Mouse (Mus musculus) MEL (cell line): Measurements from ENCODE around the gene Slc25a42. TPM values are rescaled to one million over a fixed set of nuclear protein-coding genes. Genes with fewer than 3 reads are reported as not detected.

ENCODE experiments used
- DNase-seq: peaks from one replicate; pipeline ENCODE4 v3.0.0; 2011; ENCODE audit warnings: low read depth, low spot score
- H3K27ac ChIP-seq: 2 replicates; pipeline ENCODE4 v1.5.1; 2012; ENCODE audit warnings: low read depth, mild to moderate bottlenecking, control low read depth, low read length, moderate library complexity; ENCODE audit not compliant: control insufficient read depth
- H3K27me3 ChIP-seq, 2 experiments: fragments of 150-350 bp in 1 of 2; sonication (generic) in 1 of 2; 2 replicates each; pipeline ENCODE4 v1.6.1; 2012; ENCODE audit warnings: low read length in 2 of 2, mild to moderate bottlenecking in 2 of 2, improper control_type of control experiment in 1 of 2, moderate library complexity in 1 of 2; ENCODE audit not compliant: insufficient read depth in 2 of 2, control insufficient read depth in 1 of 2
- H3K36me3 ChIP-seq, 2 experiments: 2 replicates each; pipeline ENCODE4 v1.6.1; 2012 to 2014; ENCODE audit warnings: low read length in 2 of 2, improper control_type of control experiment in 1 of 2, inconsistent platforms in 1 of 2, mild to moderate bottlenecking in 1 of 2; ENCODE audit not compliant: insufficient read depth in 2 of 2, control insufficient read depth in 1 of 2
- H3K4me1 ChIP-seq, 2 experiments: fragments of 150-350 bp in 1 of 2; sonication (generic) in 1 of 2; 2 replicates each; pipeline ENCODE4 v1.6.1; 2012; ENCODE audit warnings: low read length in 2 of 2, improper control_type of control experiment in 1 of 2, mild to moderate bottlenecking in 1 of 2; ENCODE audit not compliant: insufficient read depth in 2 of 2, control insufficient read depth in 1 of 2
- H3K4me3 ChIP-seq, 2 experiments: fragments of 150-350 bp in 1 of 2; sonication (generic) in 1 of 2; 2 replicates each; pipeline ENCODE4 v1.5.1; 2012; ENCODE audit warnings: low read depth in 2 of 2, low read length in 2 of 2, mild to moderate bottlenecking in 2 of 2, moderate library complexity in 2 of 2, control low read depth in 1 of 2, improper control_type of control experiment in 1 of 2; ENCODE audit not compliant: control insufficient read depth in 1 of 2, insufficient read depth in 1 of 2
- H3K79me2 ChIP-seq: 2 replicates; pipeline ENCODE4 v1.6.1; 2012; ENCODE audit warnings: mild to moderate bottlenecking, low read length, moderate library complexity; ENCODE audit not compliant: control insufficient read depth, poor library complexity, insufficient read depth
- H3K9ac ChIP-seq: 2 replicates; pipeline ENCODE4 v1.6.1; 2012; ENCODE audit warnings: low read depth, mild to moderate bottlenecking, control low read depth, low read length, moderate library complexity; ENCODE audit not compliant: control insufficient read depth, poor library complexity, severe bottlenecking
- H3K9me3 ChIP-seq: fragments of 150-350 bp; sonication (generic); replicated peaks from 2 replicates; pipeline ENCODE4 v1.6.1; 2012; ENCODE audit warnings: mild to moderate bottlenecking, low read length, improper control_type of control experiment, moderate library complexity; ENCODE audit not compliant: insufficient read depth
- ELF1 ChIP-seq: IDR thresholded peaks from 2 replicates; pipeline ENCODE4 v1.6.1; 2014; ENCODE audit warnings: low read depth, mild to moderate bottlenecking, inconsistent platforms, low read length, improper control_type of control experiment, moderate library complexity
- EP300 ChIP-seq, 2 experiments: IDR thresholded peaks; 2 replicates each; pipeline ENCODE4 v1.6.1; 2011; ENCODE audit warnings: improper control_type of control experiment in 2 of 2, low read length in 2 of 2, low read depth in 1 of 2, mild to moderate bottlenecking in 1 of 2
- ETS1 ChIP-seq: IDR thresholded peaks from 2 replicates; pipeline ENCODE4 v1.6.1; 2012; ENCODE audit warnings: low read depth, mild to moderate bottlenecking, inconsistent platforms, low read length, improper control_type of control experiment, moderate library complexity
- GABPA ChIP-seq: IDR thresholded peaks from 2 replicates; pipeline ENCODE4 v1.6.1; 2012; ENCODE audit warnings: low read depth, mild to moderate bottlenecking, inconsistent platforms, low read length, improper control_type of control experiment, moderate library complexity
- HCFC1 ChIP-seq: IDR thresholded peaks from 2 replicates; pipeline ENCODE4 v1.6.1; 2012; ENCODE audit warnings: low read depth, mild to moderate bottlenecking, inconsistent platforms, low read length, improper control_type of control experiment, moderate library complexity
- JUND ChIP-seq: IDR thresholded peaks from 2 replicates; pipeline ENCODE4 v1.6.1; 2011; ENCODE audit warnings: low read depth, mild to moderate bottlenecking, improper control_type of control experiment, low read length
- KAT2A ChIP-seq: conservative IDR thresholded peaks from 2 replicates; pipeline ENCODE4 v1.6.1; 2012; ENCODE audit warnings: low read depth, low read length, improper control_type of control experiment, inconsistent platforms
- MAFK ChIP-seq: IDR thresholded peaks from 2 replicates; pipeline ENCODE4 v1.6.1; 2011; ENCODE audit warnings: low read depth, mild to moderate bottlenecking, low read length, improper control_type of control experiment, borderline replicate concordance
- MAX ChIP-seq: IDR thresholded peaks from 2 replicates; pipeline ENCODE4 v1.6.1; 2011; ENCODE audit warnings: low read length, improper control_type of control experiment
- MAZ ChIP-seq: IDR thresholded peaks from 2 replicates; pipeline ENCODE4 v1.6.1; 2012; ENCODE audit warnings: low read depth, mild to moderate bottlenecking, inconsistent platforms, low read length, improper control_type of control experiment
- MEF2A ChIP-seq: IDR thresholded peaks from 2 replicates; pipeline ENCODE4 v1.6.1; 2014; ENCODE audit warnings: low read depth, mild to moderate bottlenecking, inconsistent platforms, low read length, improper control_type of control experiment; ENCODE audit not compliant: poor library complexity, insufficient replicate concordance, severe bottlenecking; ENCODE audit errors: extremely low read depth
- MXI1 ChIP-seq: IDR thresholded peaks from 2 replicates; pipeline ENCODE4 v1.6.1; 2011; ENCODE audit warnings: mild to moderate bottlenecking, low read depth, low read length, improper control_type of control experiment
- MYB ChIP-seq: IDR thresholded peaks from 2 replicates; pipeline ENCODE4 v1.6.1; 2011; ENCODE audit warnings: mild to moderate bottlenecking, low read depth, low read length, improper control_type of control experiment
- MYC ChIP-seq: IDR thresholded peaks from 2 replicates; pipeline ENCODE4 v1.6.1; 2011; ENCODE audit warnings: low read depth, mild to moderate bottlenecking, low read length, improper control_type of control experiment, moderate library complexity
- NELFE ChIP-seq: IDR thresholded peaks from 2 replicates; pipeline ENCODE4 v1.6.1; 2011; ENCODE audit warnings: low read depth, low read length, improper control_type of control experiment
- NRF1 ChIP-seq: IDR thresholded peaks from 2 replicates; pipeline ENCODE4 v1.6.1; 2014; ENCODE audit warnings: low read depth, mild to moderate bottlenecking, inconsistent platforms, low read length, improper control_type of control experiment, moderate library complexity; ENCODE audit not compliant: poor library complexity, insufficient read depth, severe bottlenecking
- POLR2A ChIP-seq, 2 experiments: IDR thresholded peaks; 2 replicates each; pipeline ENCODE4 v1.6.1; 2011 to 2012; ENCODE audit warnings: low read length in 2 of 2, mild to moderate bottlenecking in 2 of 2, control low read depth in 1 of 2, improper control_type of control experiment in 1 of 2, low read depth in 1 of 2, moderate library complexity in 1 of 2; ENCODE audit not compliant: control insufficient read depth in 1 of 2, insufficient read depth in 1 of 2, poor library complexity in 1 of 2
- POLR2AphosphoS2 ChIP-seq: IDR thresholded peaks from 2 replicates; pipeline ENCODE4 v1.6.1; 2011; ENCODE audit warnings: low read length, improper control_type of control experiment
- RCOR1 ChIP-seq: IDR thresholded peaks from 2 replicates; pipeline ENCODE4 v1.6.1; 2012; ENCODE audit warnings: low read depth, mild to moderate bottlenecking, inconsistent platforms, low read length, improper control_type of control experiment
- SIN3A ChIP-seq: IDR thresholded peaks from 2 replicates; pipeline ENCODE4 v1.6.1; 2012; ENCODE audit warnings: low read length, improper control_type of control experiment, inconsistent platforms
- TBP ChIP-seq: IDR thresholded peaks from 2 replicates; pipeline ENCODE4 v1.8.0; 2011; ENCODE audit warnings: low read depth, low read length, improper control_type of control experiment
- TCF12 ChIP-seq: IDR thresholded peaks from 2 replicates; pipeline ENCODE4 v1.6.1; 2014; ENCODE audit warnings: low read depth, mild to moderate bottlenecking, inconsistent platforms, low read length, improper control_type of control experiment, moderate library complexity
- USF1 ChIP-seq: IDR thresholded peaks from 2 replicates; pipeline ENCODE4 v1.6.1; 2014; ENCODE audit warnings: low read depth, mild to moderate bottlenecking, inconsistent platforms, low read length, improper control_type of control experiment, moderate library complexity
- ZKSCAN1 ChIP-seq: IDR thresholded peaks from 2 replicates; pipeline ENCODE4 v1.6.1; 2012; ENCODE audit warnings: low read depth, mild to moderate bottlenecking, inconsistent platforms, low read length, improper control_type of control experiment, moderate library complexity
- ZMIZ1 ChIP-seq: IDR thresholded peaks from 2 replicates; pipeline ENCODE4 v1.6.1; 2012; ENCODE audit warnings: low read depth, mild to moderate bottlenecking, inconsistent platforms, low read length, improper control_type of control experiment, moderate library complexity
- ZNF384 ChIP-seq: IDR thresholded peaks from 2 replicates; pipeline ENCODE4 v1.6.1; 2012; ENCODE audit warnings: low read depth, mild to moderate bottlenecking, inconsistent platforms, low read length, improper control_type of control experiment
- polyA plus RNA-seq, 2 experiments: library from polyadenylated mRNA; stranded (reverse) in 1 of 2; unstranded in 1 of 2; fragments of >175 nt in 1 of 2; fragments of >200 nt in 1 of 2; gene quantifications; 2 replicates each; pipeline versions ENCODE4 v1.2.1 to v1.2.4; 2012; ENCODE audit warnings: low replicate concordance in 2 of 2, low read depth in 1 of 2; ENCODE audit not compliant: insufficient read length in 2 of 2, insufficient read depth in 1 of 2, missing spikeins in 1 of 2
- total RNA-seq: library from RNA; depleted of rRNA; stranded (reverse); fragments of 300-350 nt; gene quantifications from 2 replicates; pipeline ENCODE4 v1.2.3, GENCODE M21; 2012

The Slc25a42 gene
- total and polyA plus RNA-seq, 3 experiments, result 5.2 to 12.1 TPM; not detected in 1

DNA sequence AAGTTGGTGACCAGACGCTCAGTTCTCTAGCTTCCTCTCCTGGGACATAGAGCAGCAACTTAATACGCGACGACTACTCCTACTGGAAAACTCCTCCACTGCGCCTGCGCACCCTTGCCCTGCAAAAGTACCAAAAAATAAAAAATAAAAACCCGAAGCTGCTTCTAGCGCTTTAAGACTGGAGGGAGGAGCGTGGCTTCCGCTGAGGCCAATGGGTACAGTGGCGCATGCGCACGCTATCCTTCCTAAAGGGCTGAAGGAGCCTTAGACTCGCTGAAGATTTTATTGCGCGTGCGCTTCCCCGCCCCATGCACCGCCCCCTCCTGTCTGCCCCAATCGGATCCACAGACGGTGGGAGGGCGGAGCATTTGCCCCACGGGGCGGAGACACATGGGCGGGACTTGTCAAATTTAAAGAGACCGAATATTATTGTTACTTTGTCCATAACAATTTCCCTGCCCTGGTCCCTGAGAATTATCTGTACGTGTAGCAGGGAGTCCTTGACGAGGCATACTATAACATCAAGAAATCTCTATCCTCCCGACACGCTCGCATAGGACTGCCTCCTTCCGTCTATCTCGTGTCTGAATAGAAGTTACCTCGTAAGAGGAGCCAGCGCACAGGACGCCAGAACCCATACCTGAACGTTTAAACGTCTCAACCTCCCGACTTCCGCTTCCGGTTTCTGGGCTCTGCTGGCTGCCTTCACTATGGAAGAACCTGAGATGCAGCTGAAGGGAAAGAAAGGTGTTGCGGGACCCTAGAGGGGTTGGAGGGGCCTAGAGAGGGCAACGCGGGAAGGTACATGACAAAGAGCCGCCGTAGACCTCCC lies 72.9 kb downstream of the Slc25a42 start, which contains the start of the genes Rfxank, Borcs8 and Mef2b:
TSS of gene Rfxank (minus strand) at position 129 of the 832 bp plus-strand sequence.
TSS of gene Borcs8 (plus strand) at position 474 of the 832 bp plus-strand sequence.
TSS of gene Mef2b (plus strand) at position 686 of the 832 bp plus-strand sequence.
- H3K27ac ChIP-seq, result peak within 1 kb of the TSS; percentile 95
- H3K9ac ChIP-seq, result peak within 1 kb of the TSS; percentile 88
- no peaks in the 10 kb centered on the region for H3K9me3 ChIP-seq
- peak; percentile 99 for DNase-seq
- H3K4me3 ChIP-seq, result peak within 1 kb of the TSS; percentile 92 to 94
- peaks cover 0 to 3% of the 10 kb centered on the region in 2 experiments; a peak in 2 of 4 replicates for H3K36me3 ChIP-seq
- H3K27me3 ChIP-seq, result no peaks in the 10 kb centered on the region
- H3K4me1 ChIP-seq, result peaks cover 4 to 15% of the 10 kb centered on the region in 2 experiments; a peak in 2 of 4 replicates
- TF ChIP-seq NELFE, result peak; percentile 73
- TF ChIP-seq SIN3A, result peak; percentile 97
- no peak for TF ChIP-seq ETS1
- TF ChIP-seq TCF12, result peak; percentile 65; the same call in 1 of the 2 replicates
- no peak for TF ChIP-seq MEF2A
- no peak for TF ChIP-seq MAFK
- peak; percentile 63 for TF ChIP-seq ZNF384
- TF ChIP-seq POLR2AphosphoS2, result peak; percentile 73; the same call in 1 of the 2 replicates
- peak; percentile 98; the same call in 1 of the 2 replicates for TF ChIP-seq NRF1
- TF ChIP-seq KAT2A, result no peak; the same call in 1 of the 2 replicates
- no peak for TF ChIP-seq GABPA
- TF ChIP-seq JUND, result no peak
- no peak; the same call in 1 of the 2 replicates for TF ChIP-seq MAZ
- TF ChIP-seq POLR2A (IDR thresholded peaks at IDR 0.05; ENCODE audit: control insufficient read depth in 1 of 2, insufficient read depth in 1 of 2, low read depth in 1 of 2, low read length in 2 of 2, poor library complexity in 1 of 2), result peak; percentile 57 to 77
- peak; percentile 88 for TF ChIP-seq MXI1
- TF ChIP-seq HCFC1, result peak; percentile 79
- peak; percentile 44; the same call in 1 of the 2 replicates for TF ChIP-seq USF1
- no peak for TF ChIP-seq EP300 (IDR thresholded peaks at IDR 0.05; ENCODE audit: low read depth in 1 of 2, low read length in 2 of 2)
- TF ChIP-seq ZKSCAN1, result no peak; the same call in 1 of the 2 replicates
- peak; percentile 91 for TF ChIP-seq ELF1
- peak; percentile 74 for TF ChIP-seq TBP
- TF ChIP-seq ZMIZ1, result peak; percentile 83
- peak; percentile 50 for TF ChIP-seq RCOR1
- TF ChIP-seq MAX, result peak; percentile 9; the same call in 1 of the 2 replicates
- peak; percentile 81 for TF ChIP-seq MYB
- peak; percentile 62; the same call in 1 of the 2 replicates for TF ChIP-seq MYC
- peaks cover 11% of the 10 kb centered on the region for H3K79me2 ChIP-seq
